Mouse (Mus musculus) spleen, adult 2 months (tissue): ENCODE data around the gene Prss56. TPM values are rescaled to one million over a fixed set of nuclear protein-coding genes. Genes with fewer than 3 reads are reported as not detected.

Source experiments
- DNase-seq, 2 experiments: peaks; one replicate each; pipeline versions ENCODE4 v3.0.0 to v3.0.0-alpha.2; 2012 to 2021; ENCODE audit warnings: low spot score in 2 of 2, low read depth in 1 of 2
- H3K27ac ChIP-seq: fragments of 200-500 bp; 2 replicates; pipeline ENCODE4 v1.5.1; 2012; ENCODE audit warnings: low read length, inconsistent platforms; ENCODE audit not compliant: insufficient read depth
- H3K27me3 ChIP-seq: fragments of 200-500 bp; 2 replicates; pipeline ENCODE4 v1.6.1; 2012; ENCODE audit warnings: mild to moderate bottlenecking, moderate library complexity, low read length, inconsistent platforms; ENCODE audit not compliant: control insufficient read depth, insufficient read depth
- H3K36me3 ChIP-seq: fragments of 200-500 bp; 2 replicates; pipeline ENCODE4 v1.6.1; 2012; ENCODE audit warnings: mild to moderate bottlenecking, low read length, inconsistent platforms; ENCODE audit not compliant: control insufficient read depth, insufficient read depth
- H3K4me1 ChIP-seq: fragments of 200-500 bp; 2 replicates; pipeline ENCODE4 v1.6.1; 2011; ENCODE audit warnings: inconsistent platforms; ENCODE audit not compliant: control insufficient read depth, insufficient read depth, insufficient read length
- H3K4me3 ChIP-seq: fragments of 200-500 bp; 2 replicates; pipeline ENCODE4 v1.5.1; 2011; ENCODE audit warnings: mild to moderate bottlenecking, inconsistent platforms; ENCODE audit not compliant: insufficient read depth, insufficient read length; ENCODE audit errors: extremely low read depth
- CTCF ChIP-seq: fragments of 200-500 bp; IDR thresholded peaks from 2 replicates; pipeline ENCODE4 v1.5.1; 2011; ENCODE audit warnings: mild to moderate bottlenecking, inconsistent platforms; ENCODE audit not compliant: insufficient read depth, insufficient read length, insufficient replicate concordance; ENCODE audit errors: extremely low read depth
- POLR2A ChIP-seq: fragments of 200-500 bp; IDR thresholded peaks from 2 replicates; pipeline ENCODE4 v1.6.1; 2011; ENCODE audit warnings: low read depth, low read length, inconsistent platforms
- WGBS: fragments of 180-500 bp; shearing (Covaris S2); methylation state at CpG from one replicate; pipeline ENCODE4 v1.1.7; 2018; 5-methylcytosine and 5-hydroxymethylcytosine counted together
- polyA plus RNA-seq: library from polyadenylated mRNA; depleted of rRNA; stranded (reverse); fragments of >200 nt; gene quantifications from 2 replicates; pipeline ENCODE4 v1.2.3, GENCODE M21; 2012

Prss56 gene
- polyA plus RNA-seq, 1 experiment: not detected

DNA sequence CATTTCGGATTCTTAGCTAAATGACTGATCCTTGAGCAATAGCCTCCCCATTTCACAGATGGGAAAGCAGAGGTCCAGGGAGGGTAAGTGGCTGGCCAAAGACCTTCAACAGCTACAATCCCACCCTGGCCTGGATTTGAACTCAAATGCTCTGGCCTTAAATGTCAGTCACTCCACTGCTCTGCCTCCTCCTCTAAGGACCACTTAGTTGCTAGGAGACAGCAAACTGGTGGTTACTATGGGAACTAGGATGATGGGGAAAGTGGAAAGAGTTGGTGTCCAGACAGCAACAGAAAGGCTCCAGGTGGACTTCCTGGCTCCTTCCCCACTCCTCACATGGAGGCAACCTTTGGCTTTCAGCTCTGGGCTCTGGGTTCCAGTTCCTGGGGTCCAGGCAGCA, 11.8 kb upstream of the Prss56 start:
- no peak overlapping the region for H3K27ac ChIP-seq
- H3K27me3 ChIP-seq: peaks cover 6% of the 10 kb centered on the region; the same call in 1 of the 2 replicates
- H3K4me1 ChIP-seq: no peaks in the 10 kb centered on the region
- 90% methylated on average over 1 of the region's 1 CpGs for WGBS
- no peak for DNase-seq
- no peaks in the 10 kb centered on the region for H3K36me3 ChIP-seq
- no peak overlapping the region for H3K4me3 ChIP-seq
- TF ChIP-seq POLR2A (no peak), CTCF (no peak)

DNA sequence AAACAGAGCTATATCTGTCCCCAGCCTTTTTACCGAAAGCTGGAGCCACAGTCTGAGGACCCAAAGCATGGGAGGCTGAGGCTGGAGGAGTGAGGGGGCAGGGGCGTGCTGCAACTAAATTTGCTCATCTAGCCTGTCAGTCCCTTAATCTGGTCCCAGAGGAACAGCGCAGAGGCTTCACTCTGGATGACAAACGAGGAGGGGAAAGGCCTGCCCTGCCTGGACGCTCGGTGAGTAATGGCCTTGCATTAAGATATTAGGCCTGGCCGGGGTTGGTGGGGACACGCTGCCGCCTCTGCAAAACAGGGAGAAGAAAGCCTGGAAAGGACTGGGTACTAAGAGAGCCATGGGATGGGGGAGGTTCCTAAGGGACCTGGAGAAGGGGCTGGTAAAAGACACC, 10.8 kb upstream of the Prss56 start:
- 70% methylated on average over 9 of the region's 9 CpGs for WGBS
- Histone ChIP-seq H3K27me3 (peaks cover 6% of the 10 kb centered on the region; the same call in 1 of the 2 replicates), H3K4me1 (no peaks in the 10 kb centered on the region), H3K27ac (no peak overlapping the region), H3K36me3 (no peaks in the 10 kb centered on the region), H3K4me3 (no peak overlapping the region)
- no peak for TF ChIP-seq POLR2A
- TF ChIP-seq CTCF: no peak
- DNase-seq: no peak

DNA sequence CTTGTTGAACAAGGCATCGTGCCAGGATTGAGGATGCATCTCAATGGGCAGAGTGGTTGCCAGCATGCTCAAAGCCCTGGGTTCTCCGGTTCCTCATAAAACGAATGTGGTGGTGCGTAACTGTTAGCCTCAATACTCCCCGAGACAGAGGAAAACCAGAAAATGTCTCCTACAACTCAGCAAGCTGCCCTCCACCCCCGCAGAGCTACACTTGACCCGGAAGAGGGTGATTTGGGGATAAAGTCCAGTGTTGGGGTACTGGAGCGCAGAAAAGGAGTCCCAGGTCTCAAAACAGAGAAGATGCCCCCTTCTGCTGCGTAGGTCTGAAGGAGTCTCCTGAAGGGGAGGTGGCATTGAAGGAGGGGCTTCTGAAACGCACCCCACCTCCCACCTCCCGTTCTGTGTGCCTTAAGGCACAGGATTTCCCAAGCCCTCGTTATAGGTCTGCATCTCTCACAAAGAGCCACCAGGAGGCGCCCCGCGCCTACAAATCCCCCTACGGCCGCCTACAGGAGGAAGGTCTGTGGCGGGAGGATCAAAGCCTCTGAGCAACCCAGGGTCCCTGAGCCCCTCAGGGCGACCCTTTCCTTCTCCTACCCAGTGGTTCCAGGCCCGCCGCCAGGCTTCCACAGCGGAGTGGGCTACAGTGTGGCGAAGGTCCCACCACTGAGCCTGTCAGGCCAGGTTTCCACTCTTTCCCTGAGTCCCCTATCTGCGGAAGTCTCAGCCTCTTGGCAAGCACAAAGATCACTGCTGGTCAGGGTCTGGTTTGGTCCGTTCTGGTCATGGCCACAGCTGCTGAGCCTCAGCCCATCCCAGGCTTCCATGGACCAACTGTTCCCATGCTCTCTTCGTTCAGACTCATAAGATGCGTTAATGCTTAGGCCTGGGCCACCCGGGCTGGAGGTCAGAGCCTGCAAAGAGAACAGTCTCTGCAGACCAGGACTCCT, 8.8 kb upstream of the Prss56 start:
- no peak for TF ChIP-seq POLR2A
- peak; percentile 68; the same call in 1 of the 2 replicates for TF ChIP-seq CTCF
- Histone ChIP-seq H3K27me3 (peaks cover 6% of the 10 kb centered on the region; the same call in 1 of the 2 replicates), H3K36me3 (no peaks in the 10 kb centered on the region), H3K4me3 (no peak overlapping the region), H3K27ac (no peak overlapping the region), H3K4me1 (no peaks in the 10 kb centered on the region)
- DNase-seq: peak; percentile 17 to 28
- WGBS: 35% methylated on average over 28 of the region's 28 CpGs

DNA sequence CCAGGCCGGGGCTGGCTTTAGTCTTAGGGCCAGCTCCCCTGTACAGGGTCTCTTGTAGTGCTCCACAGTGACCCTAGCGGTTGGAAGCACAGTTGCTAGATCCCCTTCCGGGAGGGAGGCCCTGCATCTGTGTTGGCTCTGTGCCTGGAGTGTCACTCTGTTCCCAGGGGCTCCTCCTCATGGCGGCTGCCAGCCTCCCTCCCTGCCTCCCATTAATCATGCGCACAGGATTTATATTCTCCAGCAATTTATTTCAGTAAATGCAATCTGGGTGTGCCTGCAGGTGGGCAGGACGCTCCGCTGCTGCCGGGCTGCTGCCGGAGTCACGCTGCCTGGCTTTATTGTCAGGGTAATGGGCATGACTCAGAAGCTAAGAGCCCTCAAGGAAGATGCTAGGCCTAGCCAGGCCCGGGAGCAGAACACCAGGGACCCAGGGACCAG, 7.2 kb upstream of the Prss56 start:
- peaks cover 4% of the 10 kb centered on the region; the same call in 1 of the 2 replicates for H3K27me3 ChIP-seq
- TF ChIP-seq CTCF: no peak
- TF ChIP-seq POLR2A: no peak
- no peaks in the 10 kb centered on the region for H3K36me3 ChIP-seq
- WGBS: 30% methylated on average over 11 of the region's 11 CpGs
- DNase-seq: no peak
- no peak overlapping the region for H3K27ac ChIP-seq
- no peaks in the 10 kb centered on the region for H3K4me1 ChIP-seq
- H3K4me3 ChIP-seq: no peak overlapping the region

DNA sequence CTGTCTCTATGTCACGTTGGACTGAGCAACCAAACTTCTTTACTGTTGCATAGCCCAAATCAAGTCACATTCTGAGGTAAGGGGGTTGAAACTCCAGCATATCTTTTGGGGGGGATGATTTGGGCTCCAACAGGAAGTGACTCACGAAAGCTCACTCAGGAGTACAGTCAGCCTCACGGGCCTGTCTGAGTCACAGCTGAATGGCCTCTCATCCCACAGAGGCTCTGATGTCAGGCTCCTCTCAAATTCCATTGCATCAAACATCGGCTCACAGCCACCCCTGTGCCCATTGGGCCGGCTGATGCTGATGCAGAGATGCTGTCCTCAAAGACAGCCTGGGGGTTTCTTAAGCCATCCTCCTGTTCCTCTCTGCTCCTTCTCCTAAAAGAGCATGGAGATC, 2.2 kb upstream of the Prss56 start:
- 32% methylated on average over 5 of the region's 5 CpGs for WGBS
- H3K4me3 ChIP-seq: no peak overlapping the region
- H3K4me1 ChIP-seq: 0 out of 2 replicates have a peak, but pooled peaks cover 2% of the 10 kb centered on the region
- no peaks in the 10 kb centered on the region for H3K36me3 ChIP-seq
- DNase-seq: no peak
- no peak overlapping the region for H3K27ac ChIP-seq
- H3K27me3 ChIP-seq: peaks cover 6% of the 10 kb centered on the region
- TF ChIP-seq POLR2A: no peak
- no peak for TF ChIP-seq CTCF

DNA sequence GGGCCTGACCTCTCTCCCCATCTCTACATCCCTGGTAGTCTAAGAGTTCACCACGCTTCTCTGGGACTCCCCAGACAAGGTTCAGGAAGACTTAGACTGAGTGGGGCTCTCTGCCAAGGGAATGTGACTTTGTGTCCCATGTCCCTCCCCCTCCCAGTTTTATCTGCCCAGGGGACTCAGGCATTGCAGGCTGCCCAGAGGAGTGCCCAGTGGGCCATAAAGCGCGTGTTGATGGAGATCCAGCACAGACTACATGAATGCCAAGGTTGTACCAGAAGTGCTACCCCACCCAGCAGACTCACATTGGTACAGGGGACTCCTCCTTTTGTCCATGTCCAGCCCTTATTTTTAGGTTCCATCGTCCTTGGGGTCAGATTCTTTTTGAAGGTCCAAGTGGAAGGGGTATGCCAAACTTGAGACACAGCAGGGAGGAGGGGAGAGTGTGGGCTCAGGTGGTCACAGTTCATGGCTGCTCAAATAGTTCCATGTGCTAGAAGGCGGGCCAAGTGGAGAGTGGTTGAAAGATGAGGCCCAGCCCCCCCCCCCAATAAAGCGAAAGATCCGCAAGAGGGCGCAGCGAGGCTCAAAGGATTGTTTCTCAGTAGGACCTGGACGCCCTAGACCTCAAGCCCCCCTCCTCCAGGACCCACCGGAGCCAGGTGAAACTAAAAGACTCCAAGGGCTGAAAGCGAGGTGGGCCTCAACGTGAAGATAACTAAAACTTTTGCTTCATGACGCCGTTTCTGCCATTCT, 1.1 kb downstream of the Prss56 start:
- H3K36me3 ChIP-seq: no peaks in the 10 kb centered on the region
- 39% methylated on average over 15 of the region's 15 CpGs for WGBS
- no peak for DNase-seq
- H3K4me3 ChIP-seq: no peak overlapping the region
- TF ChIP-seq POLR2A (no peak), CTCF (no peak)
- no peak overlapping the region for H3K27ac ChIP-seq
- peaks cover 16% of the 10 kb centered on the region for H3K27me3 ChIP-seq
- H3K4me1 ChIP-seq: peaks cover 9% of the 10 kb centered on the region; the same call in 1 of the 2 replicates
